Mouse (Mus musculus): ENCODE data around the gene Zfp322a. TPM values are rescaled to one million over a fixed set of nuclear protein-coding genes. Genes with fewer than 3 reads are reported as not detected.
"Not testable (repeated sequence)": the region's sequence is repeated elsewhere in the genome, so short reads cannot be mapped to it uniquely, and the experiment has no call there.

The Zfp322a gene
- polyA plus RNA-seq, 1 experiment from 2014 or later = 62.5 TPM

- Histone ChIP-seq H3K36me3 (ENCODE audit: control insufficient read depth, insufficient read depth) (peaks cover 31% of the 10 kb centered on the region), H3K27ac (ENCODE audit: low read length) (no peak overlapping the region)
- 93% methylated on average over 4 of the region's 4 CpGs for WGBS
Measured at GRCm38 (mm10) chr13:23361536-23361935, 7.5 kb downstream of the Zfp322a start.

GRCm38 (mm10) chr13:23354541-23354940 lies 14.5 kb downstream of the Zfp322a start:
- not testable (repeated sequence) for H3K4me3 ChIP-seq (replicated peaks; ENCODE audit: low read length); H3K9me3 ChIP-seq (ENCODE audit: control insufficient read depth, low read length); H3K4me2 ChIP-seq (ENCODE audit: low read length); H3K9ac ChIP-seq (replicated peaks; ENCODE audit: low read depth, low read length); ATAC-seq; H3K27ac ChIP-seq (ENCODE audit: low read length); H3K27me3 ChIP-seq (replicated peaks; ENCODE audit: control insufficient read depth, insufficient read depth, low read length); H3K4me1 ChIP-seq (replicated peaks; ENCODE audit: control insufficient read depth, insufficient read depth, low read length)
- peaks cover 39% of the 10 kb centered on the region for H3K36me3 ChIP-seq (ENCODE audit: control insufficient read depth, insufficient read depth)
- WGBS = 89% methylated on average over 5 of the region's 5 CpGs

More at GRCm38 (mm10) chr13:23361536-23361935, 7.5 kb downstream of the Zfp322a start:
- ATAC-seq = no peak
- H3K9me3 ChIP-seq (ENCODE audit: control insufficient read depth, low read length) = no peaks in the 10 kb centered on the region
- no peak overlapping the region for H3K4me2 ChIP-seq (ENCODE audit: low read length)
- H3K4me1 ChIP-seq (replicated peaks; ENCODE audit: control insufficient read depth, insufficient read depth, low read length) = peaks cover 6% of the 10 kb centered on the region
- no peak overlapping the region for H3K9ac ChIP-seq (replicated peaks; ENCODE audit: low read depth, low read length)
- H3K27me3 ChIP-seq (replicated peaks; ENCODE audit: control insufficient read depth, insufficient read depth, low read length) = no peaks in the 10 kb centered on the region
- no peak overlapping the region for H3K4me3 ChIP-seq (replicated peaks; ENCODE audit: low read length)

DNA sequence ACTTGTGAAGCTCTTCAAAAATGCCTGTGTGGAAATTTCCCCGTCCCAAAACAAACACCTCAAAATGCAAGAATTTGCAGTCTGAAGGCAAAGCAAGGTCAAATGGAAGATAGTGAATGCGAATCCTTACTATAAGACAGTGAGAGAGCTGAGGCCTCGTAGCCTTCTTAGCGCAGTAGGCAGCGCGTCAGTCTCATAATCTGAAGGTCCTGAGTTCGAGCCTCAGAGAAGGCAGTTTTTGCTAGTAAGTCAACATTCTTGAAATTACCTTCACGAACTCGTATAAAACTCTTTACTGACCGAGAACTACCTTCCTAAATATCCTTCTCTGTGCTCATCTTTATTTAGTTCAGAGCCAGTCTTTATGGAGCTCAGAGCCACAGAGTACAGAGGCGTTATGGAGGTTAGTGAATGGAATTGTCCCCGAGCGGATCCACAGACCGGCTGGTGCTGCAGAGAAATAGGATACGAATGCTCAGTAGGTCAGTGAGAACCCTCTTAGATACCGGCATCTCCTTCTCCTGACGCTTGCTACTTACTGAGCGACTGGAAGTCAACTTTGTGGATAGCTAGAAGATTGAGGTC lies 51.6 kb downstream of the Zfp322a start:
- no peaks in the 10 kb centered on the region for H3K9me3 ChIP-seq (ENCODE audit: control insufficient read depth, low read length)
- 8% methylated on average over 18 of the region's 18 CpGs for WGBS
- H3K4me1 ChIP-seq (replicated peaks; ENCODE audit: control insufficient read depth, insufficient read depth, low read length) = peaks cover 12% of the 10 kb centered on the region
- no peak for ATAC-seq
- peaks cover 29% of the 10 kb centered on the region for H3K27me3 ChIP-seq (replicated peaks; ENCODE audit: control insufficient read depth, insufficient read depth, low read length)
- H3K4me3 ChIP-seq (replicated peaks; ENCODE audit: low read length) = no peak overlapping the region
- H3K9ac ChIP-seq (replicated peaks; ENCODE audit: low read depth, low read length) = no peak overlapping the region
- no peak overlapping the region for H3K27ac ChIP-seq (ENCODE audit: low read length)
- H3K36me3 ChIP-seq (ENCODE audit: control insufficient read depth, insufficient read depth) = no peaks in the 10 kb centered on the region
- no peak overlapping the region for H3K4me2 ChIP-seq (ENCODE audit: low read length)

GRCm38 (mm10) chr13:23312909-23313669 lies 55.9 kb downstream of the Zfp322a start:
- Histone ChIP-seq H3K27ac (ENCODE audit: low read length) (no peak overlapping the region), H3K4me3 (replicated peaks; ENCODE audit: low read length) (peak overlapping the region; percentile 49), H3K36me3 (ENCODE audit: control insufficient read depth, insufficient read depth) (no peaks in the 10 kb centered on the region), H3K27me3 (replicated peaks; ENCODE audit: control insufficient read depth, insufficient read depth, low read length) (peaks cover 54% of the 10 kb centered on the region), H3K4me2 (ENCODE audit: low read length) (peak overlapping the region; percentile 84), H3K9me3 (ENCODE audit: control insufficient read depth, low read length) (no peaks in the 10 kb centered on the region), H3K9ac (replicated peaks; ENCODE audit: low read depth, low read length) (peak overlapping the region; percentile 54), H3K4me1 (replicated peaks; ENCODE audit: control insufficient read depth, insufficient read depth, low read length) (peaks cover 22% of the 10 kb centered on the region)
- peak; percentile 70 for ATAC-seq
- under 1% methylated on average over 42 of the region's 42 CpGs for WGBS

- Histone ChIP-seq H3K36me3 (ENCODE audit: control insufficient read depth, insufficient read depth) (no peaks in the 10 kb centered on the region), H3K4me1 (replicated peaks; ENCODE audit: control insufficient read depth, insufficient read depth, low read length) (peaks cover 22% of the 10 kb centered on the region), H3K27me3 (replicated peaks; ENCODE audit: control insufficient read depth, insufficient read depth, low read length) (peaks cover 54% of the 10 kb centered on the region), H3K4me2 (ENCODE audit: low read length) (peak overlapping the region; percentile 61), H3K9me3 (ENCODE audit: control insufficient read depth, low read length) (no peaks in the 10 kb centered on the region), H3K4me3 (replicated peaks; ENCODE audit: low read length) (peak overlapping the region; percentile 41), H3K9ac (replicated peaks; ENCODE audit: low read depth, low read length) (no peak overlapping the region), H3K27ac (ENCODE audit: low read length) (no peak overlapping the region)
- WGBS = 2% methylated on average over 11 of the region's 11 CpGs
- ATAC-seq = no peak
Measured at GRCm38 (mm10) chr13:23310036-23310435, 59.0 kb downstream of the Zfp322a start.

GRCm38 (mm10) chr13:23309495-23310011 lies 59.5 kb downstream of the Zfp322a start:
- H3K4me2 ChIP-seq (ENCODE audit: low read length) = peak overlapping the region; percentile 61

GRCm38 (mm10) chr13:23308639-23309307 lies 60.2 kb downstream of the Zfp322a start:
- not testable (repeated sequence) for H3K9ac ChIP-seq (replicated peaks; ENCODE audit: low read depth, low read length); H3K9me3 ChIP-seq (ENCODE audit: control insufficient read depth, low read length); H3K27ac ChIP-seq (ENCODE audit: low read length); H3K36me3 ChIP-seq (ENCODE audit: control insufficient read depth, insufficient read depth); ATAC-seq
- WGBS = 7% methylated on average over 18 of the region's 18 CpGs
- Histone ChIP-seq H3K4me2 (ENCODE audit: low read length) (peak overlapping the region; percentile 61), H3K4me3 (replicated peaks; ENCODE audit: low read length) (peak overlapping the region; percentile 41), H3K27me3 (replicated peaks; ENCODE audit: control insufficient read depth, insufficient read depth, low read length) (peaks cover 47% of the 10 kb centered on the region), H3K4me1 (replicated peaks; ENCODE audit: control insufficient read depth, insufficient read depth, low read length) (peaks cover 21% of the 10 kb centered on the region)

More at GRCm38 (mm10) chr13:23309495-23310011, 59.5 kb downstream of the Zfp322a start:
- WGBS = 1% methylated on average over 28 of the region's 28 CpGs
- Histone ChIP-seq H3K4me1 (replicated peaks; ENCODE audit: control insufficient read depth, insufficient read depth, low read length) (peaks cover 22% of the 10 kb centered on the region), H3K9me3 (ENCODE audit: control insufficient read depth, low read length) (no peaks in the 10 kb centered on the region), H3K27me3 (replicated peaks; ENCODE audit: control insufficient read depth, insufficient read depth, low read length) (peaks cover 54% of the 10 kb centered on the region), H3K36me3 (ENCODE audit: control insufficient read depth, insufficient read depth) (no peaks in the 10 kb centered on the region), H3K9ac (replicated peaks; ENCODE audit: low read depth, low read length) (no peak overlapping the region; the same call in 1 of the 2 replicates), H3K27ac (ENCODE audit: low read length) (no peak overlapping the region), H3K4me3 (replicated peaks; ENCODE audit: low read length) (peak overlapping the region; percentile 41)
- ATAC-seq = no peak

GRCm38 (mm10) chr13:23307069-23307814 lies 61.8 kb downstream of the Zfp322a start:
- 3% methylated on average over 24 of the region's 24 CpGs for WGBS
- H3K27ac ChIP-seq (ENCODE audit: low read length) = no peak overlapping the region
- peak overlapping the region; percentile 15 for H3K4me3 ChIP-seq (replicated peaks; ENCODE audit: low read length)
- ATAC-seq = peak; percentile 52; the same call in 1 of the 2 replicates
- H3K36me3 ChIP-seq (ENCODE audit: control insufficient read depth, insufficient read depth) = no peaks in the 10 kb centered on the region
- H3K4me1 ChIP-seq (replicated peaks; ENCODE audit: control insufficient read depth, insufficient read depth, low read length) = peaks cover 10% of the 10 kb centered on the region
- H3K4me2 ChIP-seq (ENCODE audit: low read length) = peak overlapping the region; percentile 35
- H3K27me3 ChIP-seq (replicated peaks; ENCODE audit: control insufficient read depth, insufficient read depth, low read length) = peaks cover 35% of the 10 kb centered on the region
- H3K9ac ChIP-seq (replicated peaks; ENCODE audit: low read depth, low read length) = no peak overlapping the region
- no peaks in the 10 kb centered on the region for H3K9me3 ChIP-seq (ENCODE audit: control insufficient read depth, low read length)
